Mouse (Mus musculus) thymus, postnatal 25 days (tissue): Measurements from ENCODE around the gene Catip.
"Not testable (repeated sequence)": the region's sequence is repeated elsewhere in the genome, so short reads cannot be mapped to it uniquely, and the experiment has no call there.

Experiments
- DNase-seq: peaks from one replicate; pipeline ENCODE4 v3.0.0; 2022

The Catip gene

GRCm38 (mm10) chr1:74361812-74362211, at the start of gene Catip:
Gene Catip (plus strand): TSS chr1:74362108.
- peak; percentile 54 for DNase-seq

- peak; percentile 65 for DNase-seq
Observed at GRCm38 (mm10) chr1:74313049-74313692, 48.7 kb upstream of the Catip start.

- no peak for DNase-seq
Observed at GRCm38 (mm10) chr1:74314796-74315195, 47.1 kb upstream of the Catip start.

- DNase-seq, result no peak
Observed at GRCm38 (mm10) chr1:74316114-74316827, 45.6 kb upstream of the Catip start.

- DNase-seq, result no peak
Observed at GRCm38 (mm10) chr1:74318711-74319110, 43.2 kb upstream of the Catip start.

GRCm38 (mm10) chr1:74321396-74321795, 40.5 kb upstream of the Catip start:
- DNase-seq, result no peak

- DNase-seq, result not testable (repeated sequence)
Observed at GRCm38 (mm10) chr1:74326916-74327315, 35.0 kb upstream of the Catip start.

- DNase-seq, result no peak
Observed at GRCm38 (mm10) chr1:74329899-74330431, 31.9 kb upstream of the Catip start.

GRCm38 (mm10) chr1:74331046-74331681, 30.7 kb upstream of the Catip start:
- no peak for DNase-seq

GRCm38 (mm10) chr1:74332241-74332763, 29.6 kb upstream of the Catip start:
- peak; percentile 95 for DNase-seq

- DNase-seq, result no peak
Observed at GRCm38 (mm10) chr1:74332930-74333329, 29.0 kb upstream of the Catip start.

- DNase-seq, result no peak
Observed at GRCm38 (mm10) chr1:74334607-74335006, 27.3 kb upstream of the Catip start.

GRCm38 (mm10) chr1:74335033-74335432, 26.9 kb upstream of the Catip start:
- no peak for DNase-seq

- no peak for DNase-seq
Observed at GRCm38 (mm10) chr1:74335436-74336170, 26.3 kb upstream of the Catip start.

GRCm38 (mm10) chr1:74337241-74337771, 24.6 kb upstream of the Catip start:
- no peak for DNase-seq

- DNase-seq, result no peak
Observed at GRCm38 (mm10) chr1:74338013-74338412, 23.9 kb upstream of the Catip start.

GRCm38 (mm10) chr1:74338626-74339025, 23.3 kb upstream of the Catip start:
- DNase-seq, result no peak

GRCm38 (mm10) chr1:74339917-74340316, 22.0 kb upstream of the Catip start:
- DNase-seq, result no peak

GRCm38 (mm10) chr1:74340361-74340764, 21.5 kb upstream of the Catip start:
- no peak for DNase-seq

GRCm38 (mm10) chr1:74340992-74341391, 20.9 kb upstream of the Catip start:
- DNase-seq, result not testable (repeated sequence)

- DNase-seq, result no peak
Observed at GRCm38 (mm10) chr1:74341898-74342297, 20.0 kb upstream of the Catip start.

GRCm38 (mm10) chr1:74342308-74342707, 19.6 kb upstream of the Catip start:
- DNase-seq, result no peak
